24 mouse cellular contexts compared by ENCODE assay signal in genomic region chr6:116416000-116416552, GRCm38 (mm10). TPM values are rescaled to one million over a fixed set of nuclear protein-coding genes. Genes with fewer than 3 reads are reported as not detected.
DNase-seq lines count a peak whose midpoint lies in the region; ATAC-seq and TF ChIP-seq lines count a peak whose summit lies in the region.
"Had no signal": no experiment of that assay in that cellular context is flagged by ENCODE, and none has a peak within 500 bp of the region (broad histone marks: within the 10 kb centered on the region; RNA-seq: fewer than 3 reads in every experiment).

No protein-coding gene starts in this region.

- H3K27me3 ChIP-seq in G1E (ENCODE audit: insufficient read depth, low read length) = no peaks in the 10 kb centered on the region
- H3K27me3 ChIP-seq: embryonic facial prominence, embryonic 12.5 days; embryonic facial prominence, embryonic 15.5 days; forebrain, embryonic 12.5 days; forebrain, embryonic 15.5 days; heart, embryonic 13.5 days; hindbrain, embryonic 12.5 days; hindbrain, embryonic 15.5 days; Patski had no signal

- peaks cover 35% of the 10 kb centered on the region for H3K4me1 ChIP-seq in G1E (ENCODE audit: insufficient read depth, low read depth, low read length)
- H3K4me1 ChIP-seq in bone marrow macrophage, adult 2 months (ENCODE audit: control insufficient read depth, insufficient read depth, low read length) = peaks cover 27% of the 10 kb centered on the region
- H3K4me1 ChIP-seq: embryonic facial prominence, embryonic 12.5 days; embryonic facial prominence, embryonic 15.5 days; forebrain, embryonic 12.5 days; forebrain, embryonic 15.5 days had no signal

- H3K9me3 ChIP-seq in G1E (replicated peaks) = no peaks in the 10 kb centered on the region
- H3K9me3 ChIP-seq: embryonic facial prominence, embryonic 12.5 days; embryonic facial prominence, embryonic 15.5 days; forebrain, embryonic 12.5 days; forebrain, embryonic 15.5 days; heart, embryonic 13.5 days; hindbrain, embryonic 12.5 days; hindbrain, embryonic 15.5 days had no signal

- no peak for TF ChIP-seq POLR2A in bone marrow macrophage, adult 2 months (IDR thresholded peaks at IDR 0.05; ENCODE audit: borderline replicate concordance, low read depth, low read length)

- no peak for TF ChIP-seq CTCF in G1E (IDR thresholded peaks at IDR 0.05; ENCODE audit: low read depth, low read length)
- TF ChIP-seq CTCF in bone marrow macrophage, adult 2 months (IDR thresholded peaks at IDR 0.05; ENCODE audit: low read depth, low read length) = no peak

- DNase-seq in 416B (ENCODE audit: low read depth) (peak; percentile 58), G1E (ENCODE audit: low spot score) (no peak), MN1 (ENCODE audit: low spot score) (no peak)
- no peak for DNase-seq in ovary, postnatal 14 days (ENCODE audit: low spot score)
- DNase-seq in cerebellum, postnatal 14 days = no peak
- DNase-seq: adrenal gland, adult 2 months; adrenal gland, postnatal 14 days; cerebellum, adult 11-12 months; cerebellum, adult 9-10 months; cerebellum, postnatal 25 days; gastrocnemius, postnatal 25 days; heart, postnatal 14 days had no signal

- no peak overlapping the region; the same call in 1 of the 2 replicates for H3K4me3 ChIP-seq in G1E (ENCODE audit: low read depth, low read length)
- 0 out of 2 replicates have a peak overlapping the region, but pooled peaks have one; percentile 4 for H3K4me3 ChIP-seq in bone marrow macrophage, adult 2 months (ENCODE audit: insufficient read depth, low read length)
- H3K4me3 ChIP-seq: embryonic facial prominence, embryonic 12.5 days; embryonic facial prominence, embryonic 15.5 days; erythroblast, embryonic 14.5 days; forebrain, embryonic 12.5 days; forebrain, embryonic 15.5 days; heart, embryonic 13.5 days; hindbrain, embryonic 12.5 days; hindbrain, embryonic 15.5 days had no signal

- peak overlapping the region; percentile 91 for H3K27ac ChIP-seq in bone marrow macrophage, adult 2 months (ENCODE audit: insufficient read depth, low read depth, low read length)
- H3K27ac ChIP-seq: embryonic facial prominence, embryonic 12.5 days; embryonic facial prominence, embryonic 15.5 days; forebrain, embryonic 12.5 days; forebrain, embryonic 15.5 days; heart, embryonic 13.5 days; hindbrain, embryonic 12.5 days; hindbrain, embryonic 15.5 days had no signal

- H3K36me3 ChIP-seq in G1E (replicated peaks) = peaks cover 63% of the 10 kb centered on the region
- H3K36me3 ChIP-seq: embryonic facial prominence, embryonic 12.5 days; embryonic facial prominence, embryonic 15.5 days; forebrain, embryonic 12.5 days; forebrain, embryonic 15.5 days; heart, embryonic 13.5 days; hindbrain, embryonic 15.5 days had no signal

- ATAC-seq in G1E (ENCODE audit: extremely low read depth, insufficient number of reproducible peaks, low FRiP score, poor library complexity, severe bottlenecking) = peak; percentile 56
- ATAC-seq in megakaryocyte, adult 5-6 weeks (ENCODE audit: poor library complexity, severe bottlenecking) = peak; percentile 50
- ATAC-seq: forebrain, embryonic 15.5 days; intestine, postnatal 0 days; Patski had no signal

RNA-seq across cellular contexts. Expression of gene Alox5, which starts 44.9 kb away (rescaled TPM):
- total RNA-seq in G1E (2014; fragmentation: Nextera tagmentation) (73.4 and 102 TPM in 2 replicates), G1E (2017) (87.0 and 92.5 TPM in 2 replicates)
- polyA plus RNA-seq in G1E (2012) = 22.3 and 24.0 TPM in 2 replicates
- polyA plus RNA-seq in bone marrow macrophage, adult 2 months (2012; ENCODE audit: insufficient read depth, insufficient read length, missing spikeins) = 43.6 and 46.3 TPM in 2 replicates
- total RNA-seq in megakaryocyte, adult 5-6 weeks (2015) = 53.8 and 58.6 TPM in 2 replicates
- total RNA-seq in megakaryocyte, adult 5-6 weeks (2017) = 55.0 and 61.5 TPM in 2 replicates
- polyA plus RNA-seq: Patski had no signal
